ENCODE assay signal across 16 mouse cellular contexts in the genomic region with DNA sequence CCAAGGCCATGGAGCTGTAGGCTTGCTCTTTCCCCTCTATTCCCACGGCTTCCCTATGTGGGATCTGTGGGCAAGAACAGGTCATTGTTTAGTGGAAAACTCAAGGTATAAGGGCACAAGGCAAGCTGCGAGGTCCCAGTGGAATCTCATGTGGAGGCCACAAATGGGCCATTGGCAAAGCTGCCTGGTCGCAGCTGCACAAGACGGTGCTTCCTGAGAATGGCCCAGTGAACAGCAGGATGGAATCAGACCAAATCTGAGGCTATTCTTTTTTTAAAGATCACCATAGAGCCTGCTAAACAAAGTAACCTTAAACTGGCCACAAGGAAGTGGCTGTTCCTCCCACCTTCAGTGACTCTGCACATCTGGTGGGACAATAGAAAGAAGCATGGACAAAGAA.
"Had no signal": no experiment of that assay in that cellular context is flagged by ENCODE, and none has a peak within 500 bp of the region (broad histone marks: within the 10 kb centered on the region; RNA-seq: fewer than 3 reads in every experiment).

No protein-coding gene starts in this region.

- ATAC-seq: intestine, embryonic 16.5 days; midbrain, embryonic 16.5 days had no signal

- H3K9me3 ChIP-seq: limb, embryonic 12.5 days; lung, embryonic 15.5 days; midbrain, embryonic 12.5 days; neural tube, embryonic 13.5 days; stomach, embryonic 15.5 days had no signal

- DNase-seq: kidney, adult 9 months; kidney, postnatal 14 days; layer of hippocampus, postnatal 36 days; lung, postnatal 14 days; retina, postnatal 1 day; right cerebral cortex, postnatal 4 days; thymus, adult 2 months; thymus, postnatal 25 days had no signal

- H3K4me2 ChIP-seq: limb, embryonic 12.5 days; lung, embryonic 15.5 days; midbrain, embryonic 12.5 days; neural tube, embryonic 13.5 days; stomach, embryonic 15.5 days had no signal

- H3K36me3 ChIP-seq: lung, embryonic 15.5 days; midbrain, embryonic 12.5 days; neural tube, embryonic 13.5 days; stomach, embryonic 15.5 days had no signal

- H3K4me1 ChIP-seq: stomach, embryonic 15.5 days had no signal

- H3K9ac ChIP-seq: limb, embryonic 12.5 days; liver, embryonic 14.5 days; lung, embryonic 15.5 days; midbrain, embryonic 12.5 days; neural tube, embryonic 13.5 days; stomach, embryonic 15.5 days had no signal

- H3K27ac ChIP-seq: limb, embryonic 12.5 days; lung, embryonic 15.5 days; midbrain, embryonic 12.5 days; neural tube, embryonic 13.5 days; stomach, embryonic 15.5 days had no signal

- H3K27me3 ChIP-seq: limb, embryonic 12.5 days; lung, embryonic 15.5 days; midbrain, embryonic 12.5 days; neural tube, embryonic 13.5 days; stomach, embryonic 15.5 days had no signal

- H3K4me3 ChIP-seq: limb, embryonic 12.5 days; lung, embryonic 15.5 days; midbrain, embryonic 12.5 days; neural tube, embryonic 13.5 days; stomach, embryonic 15.5 days had no signal
